ENCODE assay signal across 18 mouse cellular contexts in the genomic region with DNA sequence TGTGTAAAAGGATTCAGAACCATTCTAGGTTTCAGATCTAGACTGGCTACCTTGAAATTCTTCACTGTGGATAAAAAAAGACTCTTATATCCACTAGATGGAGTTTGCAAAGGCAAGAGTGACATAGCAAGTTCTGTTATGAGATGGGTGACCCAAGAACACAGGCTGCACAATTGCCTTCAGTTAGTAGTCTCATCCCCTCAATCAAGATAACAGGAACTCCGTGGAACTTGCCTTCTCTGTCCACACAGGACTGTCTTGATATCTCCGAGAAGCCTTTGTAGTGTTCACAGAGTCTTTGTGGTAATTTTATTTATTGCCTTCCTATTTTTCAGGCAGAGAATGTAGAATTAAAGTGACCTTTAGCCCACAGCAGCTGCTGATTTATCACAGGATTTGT. TPM values are rescaled to one million over a fixed set of nuclear protein-coding genes. Genes with fewer than 3 reads are reported as not detected.
"Had no signal": no experiment of that assay in that cellular context is flagged by ENCODE, and none has a peak within 500 bp of the region (broad histone marks: within the 10 kb centered on the region; RNA-seq: fewer than 3 reads in every experiment).

No protein-coding gene starts in this region.

- H3K27ac ChIP-seq: hindbrain, embryonic 15.5 days; left cerebral cortex, adult 2 months; liver, embryonic 12.5 days; midbrain, embryonic 12.5 days; neural tube, embryonic 12.5 days; stomach, embryonic 15.5 days had no signal

- H3K4me1 ChIP-seq: hindbrain, embryonic 15.5 days; liver, embryonic 12.5 days; midbrain, embryonic 12.5 days; neural tube, embryonic 12.5 days; stomach, embryonic 15.5 days had no signal

- H3K4me2 ChIP-seq: hindbrain, embryonic 15.5 days; liver, embryonic 12.5 days; lung, embryonic 14.5 days; midbrain, embryonic 12.5 days; neural tube, embryonic 12.5 days; stomach, embryonic 15.5 days had no signal

- DNase-seq: kidney, adult 8-10 months; kidney, postnatal 36 days; lung, embryonic 14.5 days; lung, postnatal 10 days; retina, postnatal 1 day; right cerebral cortex, postnatal 4 days; thymus, adult 2 months; thymus, postnatal 25 days had no signal

- H3K9ac ChIP-seq: hindbrain, embryonic 15.5 days; liver, embryonic 12.5 days; lung, embryonic 14.5 days; midbrain, embryonic 12.5 days; neural tube, embryonic 12.5 days; stomach, embryonic 15.5 days had no signal

- H3K4me3 ChIP-seq: hindbrain, embryonic 15.5 days; left cerebral cortex, adult 2 months; liver, embryonic 12.5 days; midbrain, embryonic 12.5 days; myocyte; neural tube, embryonic 12.5 days; stomach, embryonic 15.5 days had no signal

- ATAC-seq: inflammation-experienced regulatory T-cells, adult 6 months; intestine, postnatal 0 days; liver, embryonic 12.5 days had no signal

- H3K27me3 ChIP-seq: hindbrain, embryonic 15.5 days; liver, embryonic 12.5 days; midbrain, embryonic 12.5 days; neural tube, embryonic 12.5 days; stomach, embryonic 15.5 days had no signal

- H3K36me3 ChIP-seq: hindbrain, embryonic 15.5 days; liver, embryonic 12.5 days; midbrain, embryonic 12.5 days; neural tube, embryonic 12.5 days; stomach, embryonic 15.5 days had no signal

- H3K9me3 ChIP-seq: hindbrain, embryonic 15.5 days; liver, embryonic 12.5 days; midbrain, embryonic 12.5 days; neural tube, embryonic 12.5 days; stomach, embryonic 15.5 days had no signal

RNA-seq across cellular contexts. Expression of a gene that starts 42.9 kb away (rescaled TPM):
- polyA plus RNA-seq: inflammation-experienced regulatory T-cells, adult 6 months; myocyte; spleen, adult 2 months had no signal
